Mouse (Mus musculus) ES-Bruce4 (cell line): ENCODE measurements around the gene Frmpd4. TPM values are rescaled to one million over a fixed set of nuclear protein-coding genes. Genes with fewer than 3 reads are reported as not detected.

Experiments
- H3K27ac ChIP-seq: 2 replicates; pipeline ENCODE4 v1.5.1; 2012; ENCODE audit warnings: low read length, inconsistent platforms; ENCODE audit not compliant: insufficient read depth
- H3K27me3 ChIP-seq: 2 replicates; pipeline ENCODE4 v1.6.1; 2012; ENCODE audit warnings: mild to moderate bottlenecking, low read length, inconsistent platforms; ENCODE audit not compliant: control insufficient read depth, poor library complexity, insufficient read depth, severe bottlenecking
- H3K36me3 ChIP-seq: 2 replicates; pipeline ENCODE4 v1.6.1; 2012; ENCODE audit warnings: inconsistent platforms, mild to moderate bottlenecking, low read length, moderate library complexity; ENCODE audit not compliant: control insufficient read depth, poor library complexity, insufficient read depth, severe bottlenecking
- H3K4me1 ChIP-seq: one replicate; pipeline ENCODE4 v1.8.1; 2011; ENCODE audit warnings: low read length; ENCODE audit not compliant: control insufficient read depth, insufficient read depth
- H3K4me3 ChIP-seq: 2 replicates; pipeline ENCODE4 v1.5.1; 2011; ENCODE audit warnings: low read depth, mild to moderate bottlenecking, low read length
- H3K9ac ChIP-seq: 2 replicates; pipeline ENCODE4 v1.6.1; 2012; ENCODE audit warnings: low read depth, mild to moderate bottlenecking, inconsistent platforms; ENCODE audit not compliant: poor library complexity, severe bottlenecking
- H3K9me3 ChIP-seq: replicated peaks from 2 replicates; pipeline ENCODE4 v1.6.1; 2012; ENCODE audit warnings: mild to moderate bottlenecking, low read length, inconsistent platforms; ENCODE audit not compliant: control insufficient read depth, poor library complexity, insufficient read depth, severe bottlenecking
- CTCF ChIP-seq: IDR thresholded peaks from one replicate; pipeline ENCODE4 v1.8.1; 2011; ENCODE audit warnings: low read depth, low read length
- EP300 ChIP-seq: IDR thresholded peaks from 2 replicates; pipeline ENCODE4 v1.6.1; 2011; ENCODE audit warnings: low read depth, low read length; ENCODE audit not compliant: insufficient read depth
- POLR2A ChIP-seq: IDR thresholded peaks from one replicate; pipeline ENCODE4 v1.8.1; 2011; ENCODE audit warnings: low read length; ENCODE audit not compliant: insufficient read depth
- polyA plus RNA-seq: library from polyadenylated mRNA; stranded (reverse); fragments of >200 nt; gene quantifications from 2 replicates; pipeline ENCODE4 v1.2.4, GENCODE M21; 2011; ENCODE audit warnings: low read depth; ENCODE audit not compliant: missing spikeins, insufficient read depth, insufficient read length

Gene Frmpd4
- polyA plus RNA-seq, 1 experiment = not detected

- Histone ChIP-seq H3K27ac (no peak overlapping the region), H3K9ac (no peak overlapping the region), H3K4me3 (no peak overlapping the region), H3K36me3 (no peaks in the 10 kb centered on the region), H3K9me3 (no peaks in the 10 kb centered on the region), H3K27me3 (no peaks in the 10 kb centered on the region), H3K4me1 (no peaks in the 10 kb centered on the region)
- TF ChIP-seq CTCF (no peak), EP300 (no peak), POLR2A (no peak)
Observed at GRCm38 (mm10) chrX:167434883-167435282, 1142.1 kb downstream of the Frmpd4 start.

- no peak overlapping the region for H3K4me3 ChIP-seq
- H3K27ac ChIP-seq = no peak overlapping the region
- H3K9me3 ChIP-seq = no peaks in the 10 kb centered on the region
- TF ChIP-seq POLR2A (no peak), CTCF (no peak), EP300 (no peak)
- no peaks in the 10 kb centered on the region for H3K36me3 ChIP-seq
- H3K9ac ChIP-seq = no peak overlapping the region
- no peaks in the 10 kb centered on the region for H3K4me1 ChIP-seq
- no peaks in the 10 kb centered on the region for H3K27me3 ChIP-seq
Observed at GRCm38 (mm10) chrX:167433950-167434349, 1143.1 kb downstream of the Frmpd4 start.

Other genes with a start within 250 kb of the Frmpd4 start
- gene Msl3, start 96.7 kb upstream of the Frmpd4 start, polyA plus RNA-seq = 13.9 and 14.0 TPM in 2 replicates
- gene Arhgap6, start 217.9 kb upstream of the Frmpd4 start, polyA plus RNA-seq = 1.2 TPM in 2 replicates